Mouse (Mus musculus) adrenal gland, adult (tissue): ENCODE measurements around the gene Zfp711.

Source experiments
- DNase-seq, 2 experiments: peaks; one replicate each; pipeline ENCODE4 v3.0.0; 2022 to 2023; ENCODE audit warnings: low spot score in 1 of 2; ENCODE audit not compliant: inconsistent age in 2 of 2

Zfp711 gene

DNA sequence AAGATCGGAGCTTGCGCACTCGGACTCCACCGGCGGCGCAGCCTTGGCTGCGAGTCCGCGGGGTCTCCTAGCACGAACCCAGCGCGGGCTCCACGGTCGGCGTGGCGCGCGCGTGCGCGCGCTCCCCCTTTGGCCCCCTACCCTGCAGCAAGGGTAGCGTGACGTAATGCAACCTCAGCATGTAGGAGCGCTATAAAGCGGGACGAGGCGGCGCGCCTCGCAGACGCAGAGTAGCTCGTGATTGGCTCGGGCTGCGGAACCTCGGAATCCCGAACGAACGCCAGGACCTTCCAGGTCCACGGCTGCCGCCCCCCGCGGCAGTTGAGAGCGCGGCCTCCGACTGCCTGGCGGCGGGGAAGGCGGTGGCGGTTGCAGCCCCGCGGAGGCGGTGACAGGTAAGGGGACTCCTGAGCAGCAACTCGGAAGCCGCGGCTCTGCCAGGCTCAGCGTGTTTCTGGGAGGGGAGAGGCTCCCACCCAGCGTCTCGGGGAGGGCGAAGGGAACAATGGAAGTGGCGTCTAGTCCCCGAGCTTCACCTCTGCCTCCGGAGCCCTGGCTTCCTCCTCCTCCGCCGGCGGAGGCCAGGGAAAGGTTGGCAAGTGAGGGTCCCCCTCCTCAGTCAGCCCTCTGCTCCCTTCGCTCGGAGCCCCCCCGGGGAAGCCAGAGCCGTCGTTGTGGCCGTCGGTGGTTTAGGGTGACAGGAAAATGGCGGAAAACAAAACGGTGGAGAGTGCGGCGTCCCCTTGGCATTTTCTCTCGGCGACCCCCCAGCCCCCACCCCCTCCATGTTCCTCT lies at the start of gene Zfp711:
Zfp711 (plus strand) TSS at position 16 of the 795 bp plus-strand sequence.
- DNase-seq = peak; percentile 13 to 51

DNA sequence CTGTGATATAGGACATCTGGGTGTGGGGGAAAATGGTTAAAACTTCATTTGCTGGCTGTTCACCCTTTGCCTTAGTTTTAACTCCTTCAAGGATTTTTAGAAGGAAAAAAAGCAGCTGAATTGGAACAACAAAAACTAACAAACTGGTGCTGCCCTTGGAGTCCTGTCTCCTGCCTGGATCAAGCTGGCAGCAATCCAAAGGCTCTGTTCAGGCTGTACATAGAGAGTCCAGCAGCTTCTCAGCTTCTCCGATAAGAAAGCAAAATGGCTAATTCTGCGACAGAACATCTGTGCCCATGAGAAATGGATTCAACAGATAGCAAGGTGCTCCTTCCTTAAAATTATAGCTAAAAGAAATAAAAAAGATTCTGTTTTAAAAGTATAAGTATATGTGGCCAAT lies 32.6 kb upstream of the Zfp711 start:
- DNase-seq = peak in 1 of 2 experiments; percentile 44

DNA sequence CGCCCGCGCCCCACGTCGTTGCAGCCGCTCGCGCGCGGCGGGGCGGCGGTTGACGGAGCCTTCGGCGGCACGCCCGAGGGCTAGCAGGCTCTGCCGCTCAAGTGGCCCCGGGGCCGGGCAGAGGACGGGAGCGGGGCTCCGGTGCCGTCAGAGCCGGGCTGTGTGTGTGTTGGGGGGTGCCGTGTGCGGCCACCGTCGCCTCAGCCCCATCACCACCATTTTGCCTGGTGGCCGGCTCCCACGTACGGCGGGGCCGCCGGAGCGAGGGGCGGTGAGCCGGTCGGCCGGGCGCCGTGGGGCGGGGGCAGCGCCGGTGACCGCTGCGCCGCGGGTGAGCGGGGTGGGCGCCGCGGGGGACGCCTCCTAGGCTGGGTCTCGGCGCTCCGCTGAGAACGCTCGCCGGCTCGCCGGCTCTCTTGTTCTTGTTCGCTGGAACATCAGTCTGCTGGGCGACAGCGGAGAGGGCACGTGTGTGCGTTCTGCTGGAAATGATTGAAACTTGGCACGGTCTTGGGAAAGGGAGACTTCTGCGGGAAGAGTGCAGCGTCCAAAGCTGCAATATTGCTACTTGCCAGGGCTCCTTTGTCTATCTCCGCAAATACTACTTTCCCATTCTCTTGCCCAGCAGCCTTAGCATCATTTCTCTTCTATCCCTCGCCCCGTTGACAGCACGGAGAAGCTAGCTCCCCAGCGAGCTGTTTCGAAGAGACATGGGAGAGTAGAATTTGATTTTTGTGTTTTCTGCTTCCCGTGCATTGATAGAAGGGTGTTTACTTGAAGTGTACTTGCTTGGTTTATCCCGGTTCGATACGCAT lies 1.2 kb downstream of the Zfp711 start:
- peak; percentile 5 to 49 for DNase-seq

GRCm38 (mm10) chrX:112675525-112675924 lies 75.2 kb downstream of the Zfp711 start:
- no peak for DNase-seq

DNA sequence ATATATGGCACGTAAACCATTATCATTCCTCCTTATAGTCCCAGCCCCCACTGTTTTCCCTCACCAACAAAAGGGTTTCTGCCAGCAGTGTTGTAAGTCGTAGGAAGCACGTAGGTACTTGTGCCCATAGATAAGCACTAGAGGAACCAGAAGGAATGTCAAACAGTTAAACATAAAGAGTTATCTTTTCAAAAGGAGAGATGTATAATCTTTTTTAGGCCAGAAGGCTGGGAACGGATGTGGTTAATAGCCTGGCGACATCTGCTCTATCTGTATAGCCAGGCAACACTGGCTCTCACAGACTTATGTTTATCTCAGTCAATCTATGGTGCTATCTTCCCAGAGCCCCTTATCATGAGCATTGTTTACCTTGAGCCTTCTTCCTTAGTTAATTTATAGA lies 80.3 kb downstream of the Zfp711 start:
- no peak for DNase-seq
